Comparison of ENCODE assay signal across 8 mouse cellular contexts in genomic region chr17:85633619-85634018, GRCm38 (mm10). TPM values are rescaled to one million over a fixed set of nuclear protein-coding genes. Genes with fewer than 3 reads are reported as not detected.
A peak's percentile ranks its signal among the peaks of the same experiment; 100 is the strongest.
DNase-seq lines count a peak whose midpoint lies in the region; ATAC-seq and TF ChIP-seq lines count a peak whose summit lies in the region.

No protein-coding gene starts in this region.

- H3K79me2 ChIP-seq in liver, adult 2 months (ENCODE audit: control insufficient read depth, insufficient read depth, low read length): no peaks in the 10 kb centered on the region

- H3K27ac ChIP-seq in liver, adult 2 months (replicated peaks; ENCODE audit: insufficient read depth, low read depth, low read length): no peak overlapping the region
- no peak overlapping the region for H3K27ac ChIP-seq in liver, embryonic 12.5 days
- no peak overlapping the region for H3K27ac ChIP-seq in bone marrow macrophage, adult 2 months (ENCODE audit: insufficient read depth, low read depth, low read length)
- H3K27ac ChIP-seq in forebrain, embryonic 13.5 days: no peak overlapping the region
- no peak overlapping the region for H3K27ac ChIP-seq in hindbrain, embryonic 14.5 days
- no peak overlapping the region for H3K27ac ChIP-seq in left cerebral cortex, adult 2 months
- no peak overlapping the region for H3K27ac ChIP-seq in thymus, adult 2 months (ENCODE audit: control insufficient read depth, insufficient read depth, low read length)

- no peak for TF ChIP-seq POLR2A in liver, adult 2 months (IDR thresholded peaks at IDR 0.05; ENCODE audit: extremely low read depth, insufficient read depth, low read length)
- TF ChIP-seq POLR2A in bone marrow macrophage, adult 2 months (IDR thresholded peaks at IDR 0.05; ENCODE audit: borderline replicate concordance, low read depth, low read length): no peak
- no peak for TF ChIP-seq POLR2A in thymus, adult 2 months (IDR thresholded peaks at IDR 0.05; ENCODE audit: control insufficient read depth, extremely low read depth, insufficient read depth, low read length, poor library complexity)

- H3K4me1 ChIP-seq in liver, adult 2 months (ENCODE audit: control insufficient read depth, insufficient read depth, low read length): no peaks in the 10 kb centered on the region
- H3K4me1 ChIP-seq in liver, embryonic 12.5 days: no peaks in the 10 kb centered on the region
- no peaks in the 10 kb centered on the region for H3K4me1 ChIP-seq in bone marrow macrophage, adult 2 months (ENCODE audit: control insufficient read depth, insufficient read depth, low read length)
- peaks cover 12% of the 10 kb centered on the region for H3K4me1 ChIP-seq in forebrain, embryonic 13.5 days
- no peaks in the 10 kb centered on the region for H3K4me1 ChIP-seq in hindbrain, embryonic 14.5 days (replicated peaks; ENCODE audit: control insufficient read depth, insufficient read depth, low read length)
- no peaks in the 10 kb centered on the region for H3K4me1 ChIP-seq in thymus, adult 2 months (replicated peaks; ENCODE audit: control insufficient read depth, insufficient read depth, low read length)

- no peak overlapping the region for H3K4me2 ChIP-seq in liver, embryonic 12.5 days
- no peak overlapping the region for H3K4me2 ChIP-seq in forebrain, embryonic 13.5 days
- H3K4me2 ChIP-seq in hindbrain, embryonic 14.5 days (replicated peaks): no peak overlapping the region

- H3K4me3 ChIP-seq in liver, adult 2 months (ENCODE audit: insufficient read depth, low read depth, low read length): no peak overlapping the region
- H3K4me3 ChIP-seq in liver, embryonic 12.5 days: no peak overlapping the region
- no peak overlapping the region for H3K4me3 ChIP-seq in bone marrow macrophage, adult 2 months (ENCODE audit: insufficient read depth, low read length)
- no peak overlapping the region for H3K4me3 ChIP-seq in forebrain, embryonic 13.5 days
- no peak overlapping the region for H3K4me3 ChIP-seq in hindbrain, embryonic 14.5 days (replicated peaks; ENCODE audit: low read length)
- H3K4me3 ChIP-seq in left cerebral cortex, adult 2 months: no peak overlapping the region
- H3K4me3 ChIP-seq in thymus, adult 2 months (ENCODE audit: control insufficient read depth, insufficient read depth, low read length): no peak overlapping the region

- TF ChIP-seq CTCF in liver, adult 2 months (IDR thresholded peaks at IDR 0.05; ENCODE audit: low read depth, low read length): peak; percentile 89
- peak; percentile 77 for TF ChIP-seq CTCF in bone marrow macrophage, adult 2 months (IDR thresholded peaks at IDR 0.05; ENCODE audit: low read depth, low read length)
- TF ChIP-seq CTCF in left cerebral cortex, adult 2 months (IDR thresholded peaks at IDR 0.05): peak; percentile 62
- TF ChIP-seq CTCF in thymus, adult 2 months (IDR thresholded peaks at IDR 0.05; ENCODE audit: borderline replicate concordance, control insufficient read depth, extremely low read depth, insufficient read depth, low read length, poor library complexity): peak; percentile 76

- DNase-seq in liver, adult 2 months (ENCODE audit: extremely low read depth, low read depth, low spot score): peak; percentile 12
- peak; percentile 93 for DNase-seq in hindbrain, embryonic 14.5 days (ENCODE audit: low spot score)
- peak; percentile 77 to 87 for DNase-seq in left cerebral cortex, adult 2 months (ENCODE audit: extremely low spot score in 1 of 2, low spot score in 2 of 2)
- peak; percentile 44 for DNase-seq in naive thymus-derived CD4-positive, alpha-beta T cell, adult 2 months (ENCODE audit: low read depth)
- peak; percentile 56 for DNase-seq in thymus, adult 2 months

- intact Hi-C loops in left cerebral cortex, adult 2 months (cut with DNase I): loop anchor here (1.0 to 5.0 kb wide), 5 partner anchors 444 to 936 kb away; no protein-coding TSS in a partner anchor

- no peak overlapping the region for H3K9ac ChIP-seq in liver, adult 2 months (ENCODE audit: low read depth, low read length)
- H3K9ac ChIP-seq in liver, embryonic 12.5 days: no peak overlapping the region
- H3K9ac ChIP-seq in forebrain, embryonic 13.5 days: no peak overlapping the region
- no peak overlapping the region for H3K9ac ChIP-seq in hindbrain, embryonic 14.5 days

- H3K9me3 ChIP-seq in liver, embryonic 12.5 days (replicated peaks): no peaks in the 10 kb centered on the region
- no peaks in the 10 kb centered on the region for H3K9me3 ChIP-seq in forebrain, embryonic 13.5 days (replicated peaks)
- H3K9me3 ChIP-seq in hindbrain, embryonic 14.5 days (ENCODE audit: control insufficient read depth, low read length): no peaks in the 10 kb centered on the region

- no peak for ATAC-seq in liver, embryonic 12.5 days
- ATAC-seq in forebrain, embryonic 13.5 days: peak; percentile 44; the same call in 1 of the 2 replicates
- ATAC-seq in hindbrain, embryonic 14.5 days (ENCODE audit: low FRiP score): no peak

- peaks cover 10% of the 10 kb centered on the region; the same call in 1 of the 2 replicates for H3K27me3 ChIP-seq in liver, adult 2 months (ENCODE audit: control insufficient read depth, insufficient read depth, low read length)
- peaks cover 76% of the 10 kb centered on the region for H3K27me3 ChIP-seq in liver, embryonic 12.5 days (replicated peaks)
- H3K27me3 ChIP-seq in forebrain, embryonic 13.5 days: peaks cover 66% of the 10 kb centered on the region
- H3K27me3 ChIP-seq in hindbrain, embryonic 14.5 days (ENCODE audit: control insufficient read depth, insufficient read depth, low read length): peaks cover 66% of the 10 kb centered on the region
- peaks cover 3% of the 10 kb centered on the region; the same call in 1 of the 2 replicates for H3K27me3 ChIP-seq in thymus, adult 2 months (ENCODE audit: control insufficient read depth, insufficient read depth, low read length)

- H3K36me3 ChIP-seq in liver, adult 2 months (ENCODE audit: control insufficient read depth, insufficient read depth, low read length): no peaks in the 10 kb centered on the region
- H3K36me3 ChIP-seq in liver, embryonic 12.5 days: no peaks in the 10 kb centered on the region
- H3K36me3 ChIP-seq in forebrain, embryonic 13.5 days (ENCODE audit: poor library complexity, severe bottlenecking): no peaks in the 10 kb centered on the region
- no peaks in the 10 kb centered on the region for H3K36me3 ChIP-seq in hindbrain, embryonic 14.5 days (replicated peaks; ENCODE audit: control insufficient read depth, insufficient read depth)
- no peaks in the 10 kb centered on the region for H3K36me3 ChIP-seq in thymus, adult 2 months (ENCODE audit: control insufficient read depth, insufficient read depth, low read length)

- 2% methylated on average over 13 of the region's 13 CpGs for WGBS in liver, adult 2 months
- WGBS in liver, embryonic 12.5 days (ENCODE audit: insufficient replicate concordance): 2% methylated on average over 13 of the region's 13 CpGs
- WGBS in forebrain, embryonic 13.5 days: 2% methylated on average over 13 of the region's 13 CpGs
- 2% methylated on average over 13 of the region's 13 CpGs for WGBS in hindbrain, embryonic 14.5 days
- 2% methylated on average over 13 of the region's 13 CpGs for WGBS in thymus, adult 2 months

RNA-seq across cellular contexts. Expression of gene Six3, which starts 20.2 kb away (rescaled TPM):
- total RNA-seq in liver, adult 2 months (2014; rRNA removed): not detected in 2 replicates
- not detected in 2 replicates for polyA plus RNA-seq in liver, adult 2 months (2012; rRNA removed)
- not detected in 2 replicates for polyA plus RNA-seq in liver, embryonic 12.5 days (2016; fragmentation: Nextera tagmentation; extraction: Ambion mirVana)
- polyA plus RNA-seq in bone marrow macrophage, adult 2 months (2012; ENCODE audit: insufficient read depth, insufficient read length, missing spikeins): not detected in 2 replicates
- polyA plus RNA-seq in forebrain, embryonic 13.5 days (2015; fragmentation: Nextera tagmentation; extraction: Ambion mirVana): 18.2 and 22.4 TPM in 2 replicates
- polyA plus RNA-seq in hindbrain, embryonic 14.5 days (2014; fragmentation: Nextera tagmentation; extraction: Ambion mirVana): 0.52 TPM in 1 of 2 replicates, not detected in the other
- total RNA-seq in left cerebral cortex, adult 2 months (2021): 1 to 10 TPM; 2.0 to 3.6 TPM
- polyA plus RNA-seq in thymus, adult 2 months (2012; rRNA removed): 0.05 and 0.08 TPM in 2 replicates

RNA-seq across cellular contexts. Expression of gene Six2, which starts 54.5 kb away (rescaled TPM):
- total RNA-seq in liver, adult 2 months (2014; rRNA removed): not detected in 2 replicates
- polyA plus RNA-seq in liver, adult 2 months (2012; rRNA removed): not detected in 2 replicates
- 0.11 and 0.30 TPM in 2 replicates for polyA plus RNA-seq in liver, embryonic 12.5 days (2016; fragmentation: Nextera tagmentation; extraction: Ambion mirVana)
- not detected in 2 replicates for polyA plus RNA-seq in bone marrow macrophage, adult 2 months (2012; ENCODE audit: insufficient read depth, insufficient read length, missing spikeins)
- 0.37 and 0.74 TPM in 2 replicates for polyA plus RNA-seq in forebrain, embryonic 13.5 days (2015; fragmentation: Nextera tagmentation; extraction: Ambion mirVana)
- 0.55 and 0.64 TPM in 2 replicates for polyA plus RNA-seq in hindbrain, embryonic 14.5 days (2014; fragmentation: Nextera tagmentation; extraction: Ambion mirVana)
- total RNA-seq in left cerebral cortex, adult 2 months (2021): under 1 TPM; 0.70 to 0.75 TPM
- polyA plus RNA-seq in thymus, adult 2 months (2012; rRNA removed): 11.8 and 14.4 TPM in 2 replicates

Comparison
In these comparisons a context has a peak if more than half of its experiments do, and no peak if none do; other contexts are left out.
1. DNase-seq: peak in every context shown above with its lines; median percentile 93 in hindbrain, embryonic 14.5 days; 82 in left cerebral cortex, adult 2 months; 56 in thymus, adult 2 months; 44 in naive thymus-derived CD4-positive, alpha-beta T cell, adult 2 months; 12 in liver, adult 2 months.
2. RNA of gene Six3, which starts 20.2 kb away (polyA plus RNA-seq): 18.2 to 22.4 TPM in forebrain, embryonic 13.5 days; 0.05 to 0.08 TPM in thymus, adult 2 months, not detected in bone marrow macrophage, adult 2 months, 0.52 TPM in hindbrain, embryonic 14.5 days, not detected in liver, adult 2 months and not detected in liver, embryonic 12.5 days; every median in the first group is over 10 times any median in the second.
3. Peak in every context shown above with its lines, with median percentiles within 50 percentile points of each other: CTCF ChIP-seq.